Mouse (Mus musculus): ENCODE measurements at regions not wholly inside any gene's neighbourhood (a gene's known extent, or its start where the extent isn't known, plus 50 kb on each side); places are given as distances from the start of the nearest gene placed in this dataset.

DNA sequence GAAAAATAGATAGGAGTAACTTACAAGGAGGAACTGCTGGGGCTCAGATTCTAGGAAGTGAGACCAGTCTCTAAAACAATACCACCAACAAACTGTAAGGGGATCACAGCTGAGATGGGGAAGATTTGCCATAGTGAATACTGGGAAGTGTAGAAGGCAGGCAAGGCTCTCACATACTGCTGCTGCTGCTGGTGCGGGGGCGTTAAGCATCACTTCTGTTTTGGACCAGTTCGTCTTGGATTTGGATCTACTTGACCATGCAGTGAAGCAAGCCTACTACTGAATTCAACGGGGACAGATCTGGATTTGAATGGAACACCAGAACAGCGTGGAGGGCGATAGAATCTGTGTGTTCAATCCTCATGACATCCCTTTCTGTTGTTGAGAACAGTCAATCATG is 76.1 kb upstream of the Serp2 start:
- ChIA-PET CTCF (no interaction called here), POLR2A (interaction anchor here in 3 of 4 experiments (0.6 to 12.2 kb wide), 17 partner anchors 8 to 138 kb away, joined by 3 to 157 read pairs (median 4); no protein-coding TSS in a partner anchor)

DNA sequence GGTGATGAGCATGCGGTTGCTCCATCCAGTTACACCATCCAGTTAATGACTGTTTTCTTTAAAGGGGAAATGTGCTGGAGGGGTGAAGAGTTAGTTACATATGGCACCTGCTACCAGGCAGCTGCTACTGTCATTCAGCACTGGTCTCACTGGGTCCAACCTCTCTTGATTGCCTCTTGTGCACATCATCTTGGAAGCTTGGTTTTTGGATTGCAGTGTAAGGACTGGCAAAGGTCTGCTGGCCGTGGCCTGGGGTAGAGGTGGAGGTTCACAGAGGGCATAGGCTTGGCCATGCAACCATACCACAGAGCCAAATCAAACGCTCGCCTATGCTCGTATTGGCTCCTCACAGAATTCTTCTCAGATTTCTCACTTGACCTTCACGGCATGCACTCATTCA is 75.1 kb upstream of the Serp2 start:
- CTCF ChIA-PET: interaction anchor here in 1 of 4 experiments (1.3 kb wide), 1 partner anchor 12 kb away, joined by 3 read pairs; no protein-coding TSS in a partner anchor
- POLR2A ChIA-PET: interaction anchor here in 3 of 4 experiments (0.7 to 19.0 kb wide), 35 partner anchors 9 to 216 kb away, joined by 3 to 479 read pairs (median 9); no protein-coding TSS in a partner anchor

DNA sequence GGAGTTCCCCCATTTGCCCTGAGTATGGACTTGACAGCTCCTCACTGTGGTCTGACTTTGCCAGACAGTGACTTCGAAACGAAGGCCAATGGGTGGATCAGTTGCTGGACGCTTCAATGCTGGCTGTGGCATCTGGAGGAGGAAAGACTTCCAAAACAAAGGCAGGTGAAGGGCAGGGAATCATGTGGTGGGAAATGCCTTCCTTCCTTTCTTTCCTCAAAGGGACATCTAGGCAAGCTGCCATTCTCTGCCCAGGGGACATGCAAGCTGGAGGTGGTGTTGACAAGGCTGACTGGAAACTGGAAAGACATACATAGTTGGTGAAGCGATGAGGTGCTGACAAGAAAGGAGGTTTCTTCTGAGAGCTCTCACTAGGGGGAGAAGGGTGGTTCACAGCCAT is 74.5 kb upstream of the Serp2 start:
- ChIA-PET POLR2A (interaction anchor here in 3 of 4 experiments (0.6 to 19.0 kb wide), 62 partner anchors 9 to 215 kb away, joined by 3 to 479 read pairs (median 6); no protein-coding TSS in a partner anchor), CTCF (interaction anchor here (0.5 to 1.3 kb wide), 5 partner anchors 13 to 125 kb away, joined by 3 to 6 read pairs (median 3); no protein-coding TSS in a partner anchor)

- POLR2A ChIA-PET: interaction anchor here (0.6 to 19.0 kb wide), 76 partner anchors 8 to 258 kb away, joined by 3 to 479 read pairs (median 4); no protein-coding TSS in a partner anchor
- CTCF ChIA-PET: interaction anchor here in 2 of 4 experiments (0.7 to 1.2 kb wide), 5 partner anchors 14 to 124 kb away, joined by 3 to 4 read pairs (median 3); no protein-coding TSS in a partner anchor
Measured at GRCm38 (mm10) chr14:76629913-76630478, 73.3 kb upstream of the Serp2 start.

- CTCF ChIA-PET: no interaction called here
Measured at GRCm38 (mm10) chr14:76628182-76628892, 71.6 kb upstream of the Serp2 start.

DNA sequence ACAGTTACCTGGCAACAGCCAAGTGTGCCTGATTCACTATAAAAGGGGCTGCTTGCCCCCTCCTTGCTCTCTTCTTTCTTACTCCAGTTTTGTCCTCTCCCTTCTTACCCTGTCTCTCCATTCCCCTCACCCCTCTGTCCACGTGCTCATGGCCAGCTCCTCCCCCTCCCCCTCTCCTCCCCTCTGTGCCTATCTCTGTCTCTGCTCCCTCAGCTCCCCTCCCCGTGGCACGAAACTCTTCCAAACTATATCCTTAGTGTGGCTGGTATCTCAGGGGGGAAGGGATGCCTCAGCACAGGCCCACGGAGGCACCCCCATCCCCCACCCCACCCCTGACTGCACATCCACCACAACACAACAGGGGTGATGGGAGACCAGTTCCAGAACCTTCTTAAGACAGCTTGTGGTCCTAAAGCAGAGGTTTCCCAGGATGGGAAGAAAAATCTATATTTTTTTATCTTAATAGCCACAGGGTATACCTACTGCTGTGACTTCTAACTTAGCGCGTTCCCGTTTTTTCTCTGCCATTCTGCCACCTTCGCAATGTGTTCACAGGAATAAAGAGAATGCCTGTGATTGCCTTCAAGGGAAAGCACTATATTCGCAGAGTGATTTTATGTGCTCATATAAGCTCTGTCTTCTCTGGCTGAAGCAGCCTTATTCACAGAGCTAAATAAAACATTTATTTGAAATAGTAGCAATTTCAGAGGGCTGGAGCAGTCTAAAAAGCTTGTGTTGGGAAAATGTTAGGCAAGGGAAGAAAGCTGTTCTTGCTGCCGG is 69.1 kb upstream of the Serp2 start:
- POLR2A ChIA-PET: interaction anchor here (0.6 to 19.0 kb wide), 59 partner anchors 7 to 364 kb away, joined by 3 to 479 read pairs (median 5); partner anchors contain the start of genes Serp2 (in 1 of the 4) and Tsc22d1 (in 1 of the 4)
- CTCF ChIA-PET: no interaction called here

More at GRCm38 (mm10) chr14:76628182-76628892, 71.6 kb upstream of the Serp2 start:
- POLR2A ChIA-PET: interaction anchor here (0.6 to 19.0 kb wide), 25 partner anchors 10 to 212 kb away, joined by 3 to 479 read pairs (median 4); no protein-coding TSS in a partner anchor

- POLR2A ChIA-PET: interaction anchor here (0.5 to 19.0 kb wide), 85 partner anchors 6 to 1893 kb away, joined by 3 to 479 read pairs (median 4); partner anchors contain the start of genes Serp2 (in 1 of the 4) and Tsc22d1 (in 1 of the 4)
- CTCF ChIA-PET: interaction anchor here in 1 of 4 experiments (0.5 kb wide), 1 partner anchor 151 kb away, joined by 3 read pairs; no protein-coding TSS in a partner anchor
Measured at GRCm38 (mm10) chr14:76624626-76625378, 68.1 kb upstream of the Serp2 start.

DNA sequence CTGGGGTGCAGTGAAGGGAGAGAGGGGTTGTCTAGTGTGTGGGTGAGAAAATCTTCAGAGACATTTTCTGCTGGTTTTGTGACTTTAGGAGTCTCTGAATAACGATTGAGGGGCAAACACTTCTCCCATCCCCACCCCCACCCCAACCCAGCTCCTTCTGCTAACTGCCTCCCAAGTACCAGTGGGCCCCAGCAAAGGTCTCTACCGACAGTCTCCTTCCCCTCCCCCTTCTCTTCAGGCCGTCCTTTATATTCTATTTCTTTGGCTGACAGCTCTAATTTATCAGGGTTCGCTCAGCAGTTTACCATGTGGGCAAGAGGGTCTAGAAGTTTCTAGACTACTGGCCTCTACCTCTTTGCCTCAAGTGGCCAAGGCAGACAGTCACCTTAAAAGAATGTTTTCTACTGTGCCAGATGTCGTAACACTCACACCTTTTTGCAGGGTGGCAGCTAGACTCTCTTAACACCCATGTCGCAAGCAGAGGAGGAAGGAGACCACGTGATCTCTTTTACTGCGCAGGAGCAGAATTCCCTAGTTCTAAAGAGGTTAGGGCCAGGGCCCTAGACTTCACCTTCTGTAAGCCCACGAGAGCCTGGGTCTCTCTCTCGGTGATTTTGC is 66.8 kb upstream of the Serp2 start:
- POLR2A ChIA-PET: interaction anchor here (0.6 to 19.0 kb wide), 62 partner anchors 4 to 828 kb away, joined by 3 to 479 read pairs (median 6); partner anchors contain the start of gene Serp2 (in 1 of the 4)
- CTCF ChIA-PET: interaction anchor here in 2 of 4 experiments (0.6 to 0.9 kb wide), 2 partner anchors 52 to 117 kb away, joined by 5 to 9 read pairs; no protein-coding TSS in a partner anchor

DNA sequence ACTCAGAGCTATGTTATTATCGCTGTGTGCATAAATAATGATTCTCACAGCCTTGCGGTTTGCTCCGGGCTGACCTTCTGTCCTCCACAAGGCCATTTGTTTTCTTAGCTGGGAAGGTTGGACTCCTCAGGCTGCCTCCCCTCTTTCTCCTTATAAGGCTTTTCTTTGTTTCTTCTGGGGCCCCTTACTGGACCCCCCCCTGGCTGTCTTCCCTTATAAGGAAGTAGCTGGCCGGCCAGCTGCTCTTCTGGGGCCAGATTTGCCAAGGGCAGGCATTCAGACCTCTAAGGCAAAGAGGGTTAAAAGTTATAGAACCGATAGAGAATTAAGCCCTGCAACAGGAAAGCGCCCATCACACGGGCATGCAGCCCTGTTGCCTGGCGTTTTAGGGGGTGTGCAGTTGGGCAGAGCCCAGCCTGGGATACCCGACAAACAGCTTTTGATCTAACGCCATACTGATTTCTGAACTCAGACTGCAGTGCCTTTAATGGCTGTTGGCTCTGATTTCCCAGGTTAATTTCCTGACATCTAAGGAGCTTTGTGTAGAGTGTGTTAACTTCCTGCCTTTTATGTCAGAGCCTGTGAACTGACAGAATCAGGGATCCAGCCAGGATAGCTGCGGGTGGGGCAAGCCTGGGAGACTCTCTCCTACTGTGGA is 66.1 kb upstream of the Serp2 start:
- POLR2A ChIA-PET: interaction anchor here (0.6 to 19.0 kb wide), 64 partner anchors 4 to 501 kb away, joined by 3 to 479 read pairs (median 6); partner anchors contain the start of gene Serp2 (in 1 of the 4)
- CTCF ChIA-PET: interaction anchor here in 1 of 4 experiments (0.7 to 0.9 kb wide), 2 partner anchors 110 to 117 kb away, joined by 3 to 5 read pairs; no protein-coding TSS in a partner anchor

GRCm38 (mm10) chr14:76619038-76619409 is 62.3 kb upstream of the Serp2 start:
- POLR2A ChIA-PET: interaction anchor here (0.7 to 19.0 kb wide), 12 partner anchors 8 to 122 kb away, joined by 3 to 479 read pairs (median 72); no protein-coding TSS in a partner anchor
- CTCF ChIA-PET: no interaction called here

- ChIA-PET POLR2A (interaction anchor here (0.7 to 19.0 kb wide), 15 partner anchors 9 to 122 kb away, joined by 3 to 479 read pairs (median 33); no protein-coding TSS in a partner anchor), CTCF (no interaction called here)
Measured at GRCm38 (mm10) chr14:76618331-76619037, 61.8 kb upstream of the Serp2 start.

DNA sequence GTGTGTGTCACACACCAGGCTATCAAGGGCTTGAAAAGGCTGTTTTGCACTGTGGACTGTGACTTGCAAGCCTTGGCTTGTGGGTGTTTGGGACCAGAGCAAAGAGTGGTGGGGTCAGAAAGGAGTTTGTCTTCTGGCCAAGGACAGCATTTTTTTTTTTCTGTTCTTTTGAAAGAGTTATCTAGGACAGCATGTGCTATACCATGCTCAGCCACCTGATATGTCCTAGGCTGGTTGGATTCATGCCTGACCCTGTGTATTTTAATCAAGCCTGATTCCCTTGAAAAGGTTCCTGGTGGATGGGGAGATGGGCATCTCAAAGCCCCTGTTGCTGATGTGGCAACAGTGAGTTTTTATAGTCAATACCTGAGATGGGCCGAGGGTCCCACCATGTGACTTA is 61.2 kb upstream of the Serp2 start:
- ChIA-PET POLR2A (interaction anchor here (0.5 to 19.0 kb wide), 28 partner anchors 8 to 216 kb away, joined by 3 to 479 read pairs (median 10); no protein-coding TSS in a partner anchor), CTCF (no interaction called here)

DNA sequence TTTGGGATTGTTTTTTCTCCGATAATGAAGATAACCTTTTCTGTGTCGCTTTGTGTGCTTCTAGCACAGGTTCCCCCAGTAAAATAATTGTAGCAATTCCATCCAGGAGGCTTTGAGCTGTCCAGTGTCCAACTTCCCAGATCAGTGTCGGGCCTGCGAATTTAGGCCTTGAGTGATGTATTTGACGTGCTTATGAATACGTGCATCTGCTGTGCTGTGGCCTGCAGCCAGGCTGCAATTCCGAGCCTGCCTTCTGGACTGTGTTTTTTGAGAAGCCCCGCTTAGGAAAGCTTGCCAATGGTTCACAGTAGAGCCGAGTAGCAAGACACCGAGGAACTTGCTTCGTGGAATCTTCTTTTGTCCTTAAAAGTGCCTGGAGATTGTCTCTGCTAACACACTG is 60.8 kb upstream of the Serp2 start:
- ChIA-PET POLR2A (interaction anchor here (0.5 to 19.0 kb wide), 44 partner anchors 8 to 374 kb away, joined by 3 to 479 read pairs (median 6); no protein-coding TSS in a partner anchor), CTCF (no interaction called here)

GRCm38 (mm10) chr14:76616367-76616683 is 59.6 kb upstream of the Serp2 start:
- CTCF ChIA-PET: interaction anchor here in 3 of 4 experiments (0.5 to 1.5 kb wide), 4 partner anchors 83 to 125 kb away, joined by 4 to 6 read pairs (median 4); no protein-coding TSS in a partner anchor
- POLR2A ChIA-PET: interaction anchor here (0.6 to 19.0 kb wide), 76 partner anchors 8 to 447 kb away, joined by 3 to 479 read pairs (median 5); no protein-coding TSS in a partner anchor

DNA sequence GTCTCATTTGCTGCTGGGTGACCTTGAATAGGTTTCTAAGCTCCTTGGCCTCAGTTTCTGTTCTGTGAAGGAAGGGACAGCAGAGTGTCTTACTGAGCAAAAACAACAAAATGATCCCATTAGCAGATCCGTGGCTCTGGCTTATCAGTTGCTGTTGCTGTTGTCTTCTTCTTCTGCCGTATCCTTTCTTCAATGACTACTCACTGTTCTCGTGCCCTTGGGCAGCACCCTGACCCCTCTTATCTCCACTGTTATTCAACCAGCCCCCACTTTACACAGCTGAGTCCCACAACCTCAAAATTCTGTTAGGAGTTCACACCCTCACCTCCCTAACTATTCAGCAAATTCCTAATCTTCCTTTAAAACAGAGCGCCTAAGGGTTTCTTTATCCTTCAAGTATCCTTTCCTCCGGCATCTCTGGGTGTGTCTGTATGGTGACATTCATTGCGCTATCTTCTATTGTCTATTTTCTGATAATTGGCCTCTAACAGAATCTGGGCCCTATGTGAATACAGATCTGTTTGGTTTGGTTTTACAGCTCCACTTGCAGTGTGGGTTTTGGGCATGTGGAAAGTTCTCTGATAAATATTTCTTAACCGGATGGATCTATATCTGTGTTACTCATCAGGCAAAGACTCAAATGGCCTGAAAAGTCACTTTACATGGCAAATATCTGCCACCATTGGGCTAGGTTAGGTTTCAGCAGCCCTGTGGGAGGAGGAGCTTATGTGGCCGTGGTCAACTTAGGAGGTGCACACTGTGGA is 59.1 kb upstream of the Serp2 start:
- POLR2A ChIA-PET: interaction anchor here (0.6 to 19.0 kb wide), 84 partner anchors 7 to 446 kb away, joined by 3 to 479 read pairs (median 4); no protein-coding TSS in a partner anchor
- CTCF ChIA-PET: interaction anchor here in 3 of 4 experiments (0.5 to 1.5 kb wide), 5 partner anchors 14 to 125 kb away, joined by 3 to 6 read pairs (median 4); no protein-coding TSS in a partner anchor

All from embryonic stem cell, embryonic (primary cell).